Mouse (Mus musculus): ENCODE measurements around the gene Tmem39a. TPM values are rescaled to one million over a fixed set of nuclear protein-coding genes. Genes with fewer than 3 reads are reported as not detected.

The Tmem39a gene
- polyA plus RNA-seq, 2 experiments: 146 to 309 TPM

DNA sequence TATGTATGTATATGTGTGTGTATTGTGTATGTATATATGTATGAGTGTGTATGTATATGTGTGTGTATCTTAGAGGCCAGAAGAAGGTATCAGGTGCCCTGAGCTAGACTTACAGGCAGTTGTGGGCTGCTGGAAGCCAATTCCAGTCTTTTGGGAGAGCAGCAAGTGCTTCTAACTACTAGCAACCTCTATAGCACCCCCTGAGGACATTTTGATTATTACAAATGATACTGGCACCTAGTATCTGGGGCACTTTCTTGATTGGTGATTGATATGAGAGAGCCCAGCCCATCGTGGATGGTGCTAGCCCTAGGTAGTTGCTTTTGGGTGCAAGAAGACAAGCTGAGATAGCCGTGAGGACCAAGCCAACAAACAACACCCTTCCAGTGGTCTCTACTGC lies 63.8 kb downstream of the Tmem39a start:
- no peak overlapping the region for H3K4me2 ChIP-seq (replicated peaks; ENCODE audit: low read depth, low read length, severe bottlenecking)
- ATAC-seq (ENCODE audit: low FRiP score, low read depth) (no peak), DNase-seq (ENCODE audit: low spot score) (peak; percentile 54)
- no peak overlapping the region for H3K9ac ChIP-seq (ENCODE audit: low read depth, low read length, severe bottlenecking)
- H3K27me3 ChIP-seq (ENCODE audit: control insufficient read depth, insufficient read depth, low read length): no peaks in the 10 kb centered on the region
- WGBS: 68% methylated on average over 2 of the region's 2 CpGs
- no peaks in the 10 kb centered on the region for H3K4me1 ChIP-seq (ENCODE audit: control insufficient read depth, insufficient read depth, low read length)
- H3K4me3 ChIP-seq (replicated peaks; ENCODE audit: low read length): no peak overlapping the region
- TF ChIP-seq POLR2A (IDR thresholded peaks at IDR 0.05; ENCODE audit: borderline replicate concordance, extremely low read depth, insufficient read depth, insufficient read length): no peak
- peaks cover 42% of the 10 kb centered on the region for H3K36me3 ChIP-seq (ENCODE audit: control insufficient read depth, insufficient read depth, low read length)
- no peak overlapping the region for H3K27ac ChIP-seq (replicated peaks; ENCODE audit: low read depth, low read length)
- no peaks in the 10 kb centered on the region for H3K9me3 ChIP-seq (ENCODE audit: control insufficient read depth, low read length)

DNA sequence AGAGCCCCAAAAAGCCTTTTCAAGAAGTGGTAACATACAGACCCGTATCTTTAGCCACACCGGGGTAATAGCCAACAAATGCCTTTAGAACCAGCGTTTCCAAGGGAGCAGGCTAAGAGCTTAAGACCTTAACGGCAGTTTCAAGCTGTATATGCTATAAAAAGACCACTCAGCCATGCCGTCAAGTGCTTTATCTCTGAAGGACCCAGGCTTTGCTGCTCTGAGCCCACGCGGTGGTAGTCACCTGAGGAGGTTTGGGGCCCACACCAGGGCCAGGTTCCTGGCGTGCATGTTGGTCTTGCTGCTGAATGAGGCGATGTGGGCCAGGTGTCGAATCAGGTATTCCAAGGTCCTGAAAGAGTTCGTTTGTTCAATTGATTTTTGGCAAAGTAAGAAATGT lies 65.8 kb downstream of the Tmem39a start:
- Histone ChIP-seq H3K27me3 (ENCODE audit: control insufficient read depth, insufficient read depth, low read length) (no peaks in the 10 kb centered on the region), H3K36me3 (ENCODE audit: control insufficient read depth, insufficient read depth, low read length) (peaks cover 38% of the 10 kb centered on the region), H3K27ac (replicated peaks; ENCODE audit: low read depth, low read length) (no peak overlapping the region), H3K4me1 (ENCODE audit: control insufficient read depth, insufficient read depth, low read length) (no peaks in the 10 kb centered on the region), H3K9me3 (ENCODE audit: control insufficient read depth, low read length) (no peaks in the 10 kb centered on the region), H3K4me2 (replicated peaks; ENCODE audit: low read depth, low read length, severe bottlenecking) (no peak overlapping the region), H3K9ac (ENCODE audit: low read depth, low read length, severe bottlenecking) (no peak overlapping the region), H3K4me3 (replicated peaks; ENCODE audit: low read length) (no peak overlapping the region)
- no peak for DNase-seq (ENCODE audit: low spot score)
- ATAC-seq (ENCODE audit: low FRiP score, low read depth): no peak
- whole genome bisulfite sequencing: 80% methylated on average over 11 of the region's 11 CpGs
- no peak for TF ChIP-seq POLR2A (IDR thresholded peaks at IDR 0.05; ENCODE audit: borderline replicate concordance, extremely low read depth, insufficient read depth, insufficient read length)

DNA sequence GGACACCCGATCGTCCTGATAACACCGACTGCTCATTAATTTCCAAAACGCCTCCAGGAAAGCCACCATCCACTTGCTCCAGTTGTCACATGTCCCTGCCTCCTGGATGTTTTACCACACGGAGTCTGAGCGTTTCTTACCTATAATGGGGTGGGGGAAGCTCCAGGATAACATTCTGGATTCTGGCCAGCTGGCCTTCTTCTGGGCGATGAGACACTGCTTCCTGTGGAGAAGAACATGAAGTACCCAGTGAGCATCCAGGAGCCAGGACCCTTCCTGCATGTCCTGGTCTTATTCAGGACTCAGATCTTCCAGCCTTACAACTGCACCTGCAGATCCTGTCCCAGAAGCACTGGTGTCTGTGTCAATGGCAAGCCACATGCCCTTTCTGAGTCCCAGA lies 66.9 kb downstream of the Tmem39a start:
- WGBS: 85% methylated on average over 7 of the region's 7 CpGs
- H3K9ac ChIP-seq (ENCODE audit: low read depth, low read length, severe bottlenecking): no peak overlapping the region
- no peaks in the 10 kb centered on the region for H3K9me3 ChIP-seq (ENCODE audit: control insufficient read depth, low read length)
- no peak overlapping the region for H3K4me3 ChIP-seq (replicated peaks; ENCODE audit: low read length)
- TF ChIP-seq POLR2A (IDR thresholded peaks at IDR 0.05; ENCODE audit: borderline replicate concordance, extremely low read depth, insufficient read depth, insufficient read length): no peak
- no peaks in the 10 kb centered on the region for H3K27me3 ChIP-seq (ENCODE audit: control insufficient read depth, insufficient read depth, low read length)
- H3K4me2 ChIP-seq (replicated peaks; ENCODE audit: low read depth, low read length, severe bottlenecking): no peak overlapping the region
- no peak for ATAC-seq (ENCODE audit: low FRiP score, low read depth)
- H3K36me3 ChIP-seq (ENCODE audit: control insufficient read depth, insufficient read depth, low read length): peaks cover 31% of the 10 kb centered on the region
- H3K27ac ChIP-seq (replicated peaks; ENCODE audit: low read depth, low read length): no peak overlapping the region
- no peaks in the 10 kb centered on the region for H3K4me1 ChIP-seq (ENCODE audit: control insufficient read depth, insufficient read depth, low read length)
- no peak for DNase-seq (ENCODE audit: low spot score)

DNA sequence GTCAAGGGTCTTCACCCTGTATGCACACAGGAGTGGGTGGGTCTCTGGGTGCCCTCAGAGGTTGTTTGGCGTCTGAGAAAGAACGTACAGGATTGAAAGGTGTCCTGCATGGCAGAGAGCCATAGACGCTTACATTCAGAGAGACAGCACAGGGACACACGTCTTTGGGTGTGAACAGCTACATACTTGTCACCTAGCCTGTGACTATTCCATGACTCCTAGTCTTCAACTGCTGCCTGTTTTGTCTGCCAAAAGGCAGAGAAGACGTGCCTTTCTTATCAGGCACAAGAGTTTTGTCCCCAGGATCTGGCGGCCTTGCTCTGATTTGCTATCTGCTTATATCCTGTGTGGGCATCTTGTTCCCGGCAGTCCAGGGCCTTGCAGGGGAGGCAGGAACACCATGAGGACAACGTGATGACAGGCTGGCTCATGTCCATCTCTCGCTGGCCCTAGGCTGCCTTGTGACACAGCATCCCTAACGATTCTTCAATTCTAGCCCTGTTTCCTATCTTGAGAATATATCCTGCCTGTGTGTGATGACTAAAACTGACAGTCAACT lies 67.4 kb downstream of the Tmem39a start:
- no peak for TF ChIP-seq POLR2A (IDR thresholded peaks at IDR 0.05; ENCODE audit: borderline replicate concordance, extremely low read depth, insufficient read depth, insufficient read length)

GRCm38 (mm10) chr16:38632147-38632546 lies 73.6 kb downstream of the Tmem39a start:
- Histone ChIP-seq H3K4me3 (replicated peaks; ENCODE audit: low read length) (no peak overlapping the region), H3K27ac (replicated peaks; ENCODE audit: low read depth, low read length) (no peak overlapping the region), H3K9me3 (ENCODE audit: control insufficient read depth, low read length) (no peaks in the 10 kb centered on the region), H3K4me2 (replicated peaks; ENCODE audit: low read depth, low read length, severe bottlenecking) (no peak overlapping the region), H3K9ac (ENCODE audit: low read depth, low read length, severe bottlenecking) (no peak overlapping the region), H3K27me3 (ENCODE audit: control insufficient read depth, insufficient read depth, low read length) (no peaks in the 10 kb centered on the region), H3K4me1 (ENCODE audit: control insufficient read depth, insufficient read depth, low read length) (no peaks in the 10 kb centered on the region), H3K36me3 (ENCODE audit: control insufficient read depth, insufficient read depth, low read length) (peaks cover 5% of the 10 kb centered on the region; the same call in 1 of the 2 replicates)
- no peak for ATAC-seq (ENCODE audit: low FRiP score, low read depth)
- WGBS: 59% methylated on average over 6 of the region's 6 CpGs
- DNase-seq (ENCODE audit: low spot score): no peak
- no peak for TF ChIP-seq POLR2A (IDR thresholded peaks at IDR 0.05; ENCODE audit: borderline replicate concordance, extremely low read depth, insufficient read depth, insufficient read length)

More for the DNA sequence above, 67.4 kb downstream of the Tmem39a start:
- Histone ChIP-seq H3K27me3 (ENCODE audit: control insufficient read depth, insufficient read depth, low read length) (no peaks in the 10 kb centered on the region), H3K27ac (replicated peaks; ENCODE audit: low read depth, low read length) (no peak overlapping the region), H3K4me1 (ENCODE audit: control insufficient read depth, insufficient read depth, low read length) (no peaks in the 10 kb centered on the region), H3K9me3 (ENCODE audit: control insufficient read depth, low read length) (no peaks in the 10 kb centered on the region), H3K4me2 (replicated peaks; ENCODE audit: low read depth, low read length, severe bottlenecking) (no peak overlapping the region), H3K9ac (ENCODE audit: low read depth, low read length, severe bottlenecking) (no peak overlapping the region), H3K4me3 (replicated peaks; ENCODE audit: low read length) (no peak overlapping the region), H3K36me3 (ENCODE audit: control insufficient read depth, insufficient read depth, low read length) (peaks cover 27% of the 10 kb centered on the region)
- ATAC-seq (ENCODE audit: low FRiP score, low read depth) (no peak), DNase-seq (ENCODE audit: low spot score) (no peak)
- WGBS: 81% methylated on average over 10 of the region's 10 CpGs
